Mouse (Mus musculus): Measurements from ENCODE around the gene Map9. TPM values are rescaled to one million over a fixed set of nuclear protein-coding genes. Genes with fewer than 3 reads are reported as not detected.

Map9 gene
- polyA plus RNA-seq (2012): not detected in 2 replicates

DNA sequence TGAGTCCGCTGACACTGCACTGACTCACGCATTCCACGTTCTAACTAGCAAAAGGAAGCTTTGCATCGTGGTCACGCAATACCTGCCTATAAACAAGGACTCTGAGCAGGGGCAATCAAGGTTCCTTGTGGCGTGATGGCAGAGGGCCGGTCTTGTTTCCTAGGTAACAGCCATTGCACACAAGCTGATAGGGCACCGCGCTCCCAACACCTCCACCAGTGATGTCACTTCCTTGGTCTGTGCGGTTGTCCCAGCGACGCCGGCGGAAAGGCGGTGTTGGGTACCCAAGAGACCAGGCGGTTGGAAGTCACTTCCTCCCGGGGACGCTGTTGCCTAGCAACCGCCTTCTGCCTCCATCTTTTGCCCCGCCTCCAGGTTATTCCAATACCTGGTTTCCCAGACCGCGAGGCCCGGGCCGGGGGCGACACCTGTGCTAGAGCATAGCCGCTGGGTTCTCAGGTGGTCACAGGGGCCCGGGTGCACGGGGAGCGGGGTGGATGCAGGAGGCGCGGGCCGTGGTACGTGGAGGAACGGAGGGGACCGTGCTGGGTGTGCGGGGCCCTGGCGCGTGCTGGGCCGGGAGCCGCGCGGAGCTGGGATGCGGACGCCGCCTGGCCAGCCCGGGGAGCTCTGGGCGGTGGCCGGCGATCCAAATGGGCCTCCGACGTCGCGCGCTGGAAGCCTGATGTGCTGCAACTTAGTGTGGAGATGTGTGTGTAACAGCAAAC, at the start of gene Map9:
Map9 (plus strand) TSS at position 248 of the 728 bp plus-strand sequence.
- no peak for TF ChIP-seq GATA1 (IDR thresholded peaks at IDR 0.05; ENCODE audit: low read length)

DNA sequence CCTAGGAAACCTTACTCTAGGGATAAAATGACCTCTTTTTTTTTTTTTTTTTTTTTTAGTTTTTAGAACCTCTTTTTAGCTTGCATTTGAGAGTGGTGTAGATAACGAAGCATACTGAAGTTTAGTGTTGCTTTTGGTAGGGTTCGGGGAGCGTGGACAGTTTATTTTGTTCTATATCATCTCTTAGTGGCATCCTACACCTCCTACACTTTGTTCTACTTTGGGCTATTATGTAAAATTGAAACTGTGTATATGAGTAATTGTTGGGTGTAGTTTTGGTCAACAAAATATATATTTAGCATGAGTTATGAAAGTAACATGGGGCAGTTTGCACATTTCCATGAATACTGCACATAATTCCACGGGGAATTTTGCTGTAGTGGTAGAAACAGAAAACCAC, 42.1 kb upstream of the Map9 start:
- no peak for TF ChIP-seq GATA1 (IDR thresholded peaks at IDR 0.05; ENCODE audit: low read length)

DNA sequence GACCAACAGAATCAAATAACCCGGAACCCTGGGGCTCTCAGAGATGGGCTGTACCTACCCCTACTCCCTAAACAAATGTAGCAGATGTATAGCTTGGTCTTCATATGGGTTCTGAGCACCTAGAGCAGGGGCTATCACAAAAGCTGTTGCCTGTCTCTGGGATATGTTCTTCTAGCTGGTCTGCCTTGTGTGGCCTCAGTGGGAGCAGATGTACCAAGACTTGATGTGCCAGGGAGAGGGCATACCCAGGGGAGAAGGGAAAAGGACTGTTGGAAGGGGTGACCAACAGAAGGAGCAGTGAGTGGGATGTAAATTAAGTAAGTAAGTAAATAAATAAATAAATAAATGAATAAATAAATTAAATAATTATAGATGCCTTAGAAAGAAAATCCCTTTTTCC, 25.8 kb upstream of the Map9 start:
- no peak for TF ChIP-seq GATA1 (IDR thresholded peaks at IDR 0.05; ENCODE audit: low read length)

DNA sequence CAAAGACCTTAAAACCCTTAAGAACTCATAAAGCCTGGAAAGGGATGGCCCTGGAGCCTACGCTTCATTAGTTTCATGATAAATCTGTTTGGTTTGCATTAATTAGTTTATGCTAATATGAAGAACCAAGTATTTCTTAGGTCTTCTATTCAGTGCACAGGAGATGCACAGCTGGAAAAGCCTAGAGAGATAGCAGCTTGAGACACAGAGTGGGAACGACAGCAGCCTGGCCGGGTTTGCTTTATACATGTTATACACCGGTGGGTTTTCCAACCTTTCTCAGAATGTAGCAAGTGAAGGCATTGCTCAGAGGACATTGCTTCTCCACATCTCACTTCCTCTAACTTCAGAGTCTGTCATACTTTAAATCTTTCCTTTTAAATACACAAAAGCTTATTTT, 25.3 kb upstream of the Map9 start:
- no peak for TF ChIP-seq GATA1 (IDR thresholded peaks at IDR 0.05; ENCODE audit: low read length)

DNA sequence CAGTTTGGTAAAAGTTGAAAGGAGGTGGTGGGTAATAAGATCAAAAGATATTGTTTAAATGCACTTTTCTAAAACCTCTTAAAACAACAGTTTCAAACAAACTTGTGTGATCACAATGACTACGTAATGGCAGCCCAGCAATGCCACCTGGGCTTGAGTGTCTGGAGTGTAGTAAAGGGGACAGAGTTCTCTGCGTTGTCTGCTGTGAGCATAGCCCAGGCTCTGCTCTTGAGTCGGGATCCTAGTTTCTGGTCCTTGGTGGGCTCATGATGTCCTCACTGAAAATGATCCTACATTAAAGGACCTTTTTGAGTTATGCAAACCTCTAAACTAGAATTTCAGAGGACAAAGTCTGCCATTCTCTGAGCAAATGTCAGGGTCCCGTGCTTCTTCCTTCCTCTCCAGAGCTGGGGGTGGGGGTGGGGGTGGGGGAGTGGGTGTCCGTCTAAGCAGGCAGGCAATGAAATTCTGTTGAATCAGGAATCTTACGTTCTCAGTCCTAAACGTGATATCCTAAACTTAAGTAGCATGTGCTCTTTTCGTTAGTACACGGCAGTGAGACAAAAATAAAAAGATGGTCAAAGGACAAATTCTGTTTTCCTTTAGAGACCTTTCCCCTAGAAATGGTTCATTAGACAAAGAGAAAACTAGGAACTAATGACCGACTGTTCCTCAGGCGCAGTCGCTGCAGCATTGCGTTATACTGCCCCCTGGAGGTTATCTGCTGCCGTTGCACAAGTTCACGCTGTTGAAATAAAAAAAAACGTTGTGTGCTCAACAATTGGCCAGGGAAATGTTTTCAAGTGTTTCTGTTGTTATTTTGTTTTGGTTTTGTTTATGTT, 24.5 kb upstream of the Map9 start:
- no peak for TF ChIP-seq GATA1 (IDR thresholded peaks at IDR 0.05; ENCODE audit: low read length)

DNA sequence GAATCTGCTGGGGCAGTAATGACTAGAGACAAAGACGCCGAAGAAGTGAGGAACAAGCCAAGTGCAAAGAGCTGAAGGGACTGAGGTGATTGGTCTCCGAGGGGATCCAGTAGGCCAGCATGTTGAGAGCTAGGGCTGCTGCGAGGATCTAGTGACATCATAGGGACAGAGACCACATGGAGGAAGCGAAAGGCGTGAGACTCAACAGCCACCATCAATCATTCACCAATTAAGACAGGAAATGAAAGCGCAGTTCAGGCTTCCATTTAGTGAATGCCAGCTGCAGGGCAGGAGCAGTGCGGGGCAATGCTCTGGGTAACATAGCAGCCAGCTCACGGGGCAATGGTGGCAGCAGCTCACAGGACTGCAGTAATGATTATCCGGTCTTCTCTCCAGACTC, 17.7 kb upstream of the Map9 start:
- no peak for TF ChIP-seq GATA1 (IDR thresholded peaks at IDR 0.05; ENCODE audit: low read length)

DNA sequence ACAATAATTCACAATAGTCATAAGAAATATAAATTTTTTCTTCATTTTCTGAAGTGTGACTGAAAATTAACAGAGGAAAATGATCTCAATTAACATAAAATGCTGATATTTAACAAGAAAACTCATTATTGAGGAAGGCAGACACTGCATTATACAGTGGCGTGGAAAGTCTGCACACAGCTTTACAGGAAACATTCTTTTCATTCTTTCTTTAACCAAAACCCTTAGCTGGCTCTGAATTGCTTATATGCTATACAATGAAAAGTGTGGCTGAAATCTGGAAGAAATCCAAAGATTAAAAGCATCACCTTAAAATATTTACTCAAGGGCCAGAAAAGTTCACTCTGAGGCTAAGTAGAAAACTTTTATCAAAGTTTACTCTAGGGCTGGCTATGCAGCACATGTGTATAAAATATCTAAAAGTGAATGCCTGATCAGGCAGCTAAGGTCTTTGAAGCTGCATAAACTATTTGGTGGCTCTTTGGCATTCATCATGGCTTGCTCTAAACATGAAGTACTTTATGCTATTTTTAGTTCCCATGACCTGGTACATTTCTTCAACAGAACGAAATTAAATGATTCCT, 9.5 kb upstream of the Map9 start:
- TF ChIP-seq GATA1 (IDR thresholded peaks at IDR 0.05; ENCODE audit: low read length): no peak

DNA sequence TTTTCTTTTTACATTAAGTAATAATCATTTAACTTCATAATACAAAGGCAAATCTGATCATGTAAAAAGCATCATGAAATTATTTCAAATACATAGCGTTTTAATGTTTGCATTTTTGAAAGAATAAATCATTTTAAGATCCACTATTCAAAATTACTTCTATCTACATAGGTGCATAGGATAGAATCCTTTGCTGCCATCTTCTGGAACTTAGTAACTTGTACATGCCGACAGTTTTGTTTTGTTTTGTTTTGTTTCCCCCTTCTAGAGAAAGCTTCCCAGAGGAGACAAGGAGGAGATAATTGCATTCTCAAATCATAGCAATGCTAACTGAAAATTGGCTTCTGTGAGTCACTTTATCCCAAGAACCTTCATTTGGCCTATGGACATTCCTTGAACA, 7.5 kb upstream of the Map9 start:
- TF ChIP-seq GATA1 (IDR thresholded peaks at IDR 0.05; ENCODE audit: low read length): no peak

DNA sequence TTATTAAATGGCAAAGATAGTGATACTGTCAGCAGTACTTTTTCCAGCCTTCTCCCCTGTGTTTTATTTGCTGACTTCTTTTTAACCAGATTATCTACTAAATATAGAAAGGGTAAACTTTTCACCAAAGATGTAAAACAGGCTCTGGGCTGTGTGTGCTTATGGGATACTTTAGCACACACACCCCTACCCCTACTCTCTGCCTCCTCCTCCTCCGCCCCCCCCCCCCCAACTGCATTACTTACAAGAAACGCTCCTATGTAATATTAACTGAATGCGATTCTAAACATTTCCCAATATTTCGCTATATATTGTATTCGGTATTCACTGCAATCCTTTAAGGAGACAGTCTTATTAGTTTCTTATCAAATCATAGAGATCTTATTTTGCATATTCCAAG, 504 bp upstream of the Map9 start:
- TF ChIP-seq GATA1 (IDR thresholded peaks at IDR 0.05; ENCODE audit: low read length): no peak

DNA sequence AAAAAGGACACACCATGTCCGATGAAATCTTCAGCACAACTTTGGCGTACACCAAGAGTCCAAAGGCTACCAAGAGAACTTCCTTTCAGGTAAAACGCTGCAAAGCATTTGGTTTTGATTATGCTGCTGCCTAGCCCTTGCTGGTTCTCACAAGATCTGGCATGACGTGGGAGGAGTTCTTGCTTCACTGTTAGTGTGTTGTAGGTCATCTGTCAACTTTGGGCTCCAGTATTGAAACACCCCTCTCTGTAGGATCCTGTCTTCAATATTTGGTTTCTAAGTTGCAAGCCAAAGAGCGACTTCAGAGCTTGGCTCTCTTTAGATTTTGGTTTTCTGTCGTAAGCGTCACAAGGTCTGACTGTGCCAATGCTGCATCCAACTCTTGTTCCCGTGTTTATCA, 1.2 kb downstream of the Map9 start:
- no peak for TF ChIP-seq GATA1 (IDR thresholded peaks at IDR 0.05; ENCODE audit: low read length)

DNA sequence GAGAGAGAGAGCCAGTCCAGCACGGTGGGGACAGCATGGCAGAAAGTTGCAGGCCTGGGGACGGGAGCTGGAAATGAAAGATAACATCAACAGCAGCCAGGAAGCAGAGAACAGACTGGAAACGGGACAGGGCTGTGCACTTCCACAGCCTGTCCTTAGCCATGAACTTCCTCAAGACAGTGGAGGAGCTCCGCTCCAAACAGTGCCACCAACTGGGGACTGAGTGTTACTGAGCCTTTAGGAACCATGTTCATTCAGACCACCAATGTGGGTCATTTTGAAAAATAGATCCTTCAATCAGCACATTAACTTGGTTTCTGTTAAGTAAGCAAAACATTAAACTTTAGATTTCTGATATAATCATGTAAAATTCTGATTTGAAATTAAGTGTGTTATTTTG, 4.6 kb downstream of the Map9 start:
- no peak for TF ChIP-seq GATA1 (IDR thresholded peaks at IDR 0.05; ENCODE audit: low read length)

DNA sequence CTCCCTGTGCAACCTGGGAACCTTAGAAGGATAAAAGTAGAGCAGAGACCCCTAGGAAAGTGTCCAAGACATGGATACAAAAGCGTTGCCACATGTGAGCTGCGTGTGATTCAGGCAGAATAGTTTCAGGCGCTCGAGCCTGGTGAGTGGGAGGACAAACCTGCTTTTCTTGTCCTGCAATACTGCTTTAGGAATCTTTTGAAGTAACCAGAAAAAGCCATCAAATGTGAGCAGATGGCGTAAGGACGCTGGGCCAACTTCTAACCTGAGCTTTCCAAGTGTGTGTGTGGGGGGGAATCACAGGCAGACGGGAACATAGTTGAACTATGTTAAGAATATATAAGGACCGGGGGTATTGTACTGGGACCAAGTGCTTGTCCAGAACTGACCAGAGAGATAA, 6.7 kb downstream of the Map9 start:
- no peak for TF ChIP-seq GATA1 (IDR thresholded peaks at IDR 0.05; ENCODE audit: low read length)

DNA sequence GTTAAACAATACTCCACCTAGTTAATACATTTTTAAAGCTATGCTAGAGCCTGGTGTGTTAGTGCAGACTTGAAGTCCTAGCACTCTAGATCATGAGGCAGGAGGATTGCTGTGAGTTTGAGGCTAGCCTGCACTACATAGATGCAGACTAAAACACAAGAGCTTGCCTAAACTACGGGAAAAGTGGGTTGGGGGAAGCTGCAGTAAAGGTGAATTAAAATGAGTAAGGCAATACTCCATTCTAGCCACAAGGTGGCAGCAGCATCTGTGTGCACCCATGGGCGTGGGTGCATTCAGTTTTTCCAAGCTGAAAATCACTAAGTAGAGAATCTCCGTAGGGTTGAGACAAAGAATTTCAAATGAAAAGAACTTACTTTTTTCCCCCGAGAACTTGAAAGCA, 7.1 kb downstream of the Map9 start:
- TF ChIP-seq GATA1 (IDR thresholded peaks at IDR 0.05; ENCODE audit: low read length): no peak

DNA sequence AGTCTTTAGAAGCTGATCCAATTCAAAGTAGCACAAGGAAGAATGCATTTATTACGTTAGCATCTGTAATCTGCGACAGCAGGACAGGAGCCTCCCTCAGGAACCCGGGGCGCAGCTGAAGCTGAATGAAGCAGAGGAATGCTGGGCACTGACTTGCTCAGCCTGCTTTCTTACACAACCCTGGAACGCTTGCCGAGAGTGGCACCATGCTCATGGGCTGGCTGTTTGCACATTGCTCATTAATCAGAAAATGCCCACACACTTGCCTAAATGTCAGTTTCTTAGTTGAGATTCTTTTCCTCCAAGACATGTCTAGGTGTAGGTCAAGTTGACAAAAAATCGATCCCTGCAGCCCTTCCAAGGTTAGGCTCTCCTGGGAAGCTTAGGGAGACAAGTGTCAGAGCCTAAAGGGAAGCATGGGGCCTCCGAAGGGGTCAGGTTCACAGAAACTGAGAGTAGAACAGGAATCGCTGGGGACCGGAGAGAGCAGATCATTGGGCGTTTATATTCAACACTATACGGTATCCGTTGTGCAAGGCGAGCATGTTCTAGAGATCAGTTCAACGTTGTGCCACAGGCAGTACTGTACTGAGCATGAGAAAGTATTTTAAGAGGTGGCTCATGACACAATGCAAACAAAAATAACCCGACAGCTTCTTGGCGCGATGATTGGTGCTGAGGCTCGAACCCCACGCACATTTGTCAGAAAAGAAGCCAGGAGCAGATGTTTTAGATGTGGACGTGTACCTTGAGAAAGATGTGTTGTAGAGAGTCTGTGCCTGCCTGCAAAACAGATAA, 11.4 kb downstream of the Map9 start:
- no peak for TF ChIP-seq GATA1 (IDR thresholded peaks at IDR 0.05; ENCODE audit: low read length)

DNA sequence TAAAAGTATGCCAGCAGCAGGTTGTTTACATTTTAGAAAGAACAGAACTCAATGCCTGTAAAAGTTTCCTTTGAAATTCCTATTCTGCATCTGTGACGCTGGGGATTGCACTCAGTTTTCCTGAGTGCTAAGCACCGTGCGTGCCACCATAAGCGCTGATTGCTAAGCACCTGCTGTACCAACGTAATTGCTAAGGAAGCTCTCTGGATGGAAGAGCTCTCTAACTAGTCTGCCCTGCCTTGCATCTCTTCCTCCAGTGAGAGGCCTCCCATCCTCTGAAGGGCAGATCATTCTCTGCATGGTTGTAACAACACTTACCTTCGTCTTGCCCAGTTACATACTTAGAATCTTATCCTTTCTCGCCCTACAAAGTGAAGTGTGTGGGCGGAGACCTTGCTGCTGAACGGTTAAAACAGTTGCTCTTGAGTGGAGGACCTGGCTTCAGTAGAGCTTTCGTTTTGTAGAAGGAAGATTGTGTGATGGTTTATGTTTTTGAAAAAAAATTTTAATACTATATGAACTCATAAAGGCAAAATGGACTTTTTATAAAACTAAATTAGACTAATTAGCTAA, 12.7 kb downstream of the Map9 start:
- TF ChIP-seq GATA1 (IDR thresholded peaks at IDR 0.05; ENCODE audit: low read length): no peak
